Mouse (Mus musculus) spleen, postnatal 0 days (tissue): ENCODE data around the gene Ccdc18. TPM values are rescaled to one million over a fixed set of nuclear protein-coding genes. Genes with fewer than 3 reads are reported as not detected.

Source experiments
- polyA plus RNA-seq: library from polyadenylated mRNA; unstranded; fragments of >200 nt; fragmentation: Nextera tagmentation; extraction: Ambion mirVana; gene quantifications from 2 replicates; pipeline ENCODE4 v1.2.1, GENCODE M21; 2015

Ccdc18 gene
- polyA plus RNA-seq: 11.2 and 11.5 TPM in 2 replicates

DNA sequence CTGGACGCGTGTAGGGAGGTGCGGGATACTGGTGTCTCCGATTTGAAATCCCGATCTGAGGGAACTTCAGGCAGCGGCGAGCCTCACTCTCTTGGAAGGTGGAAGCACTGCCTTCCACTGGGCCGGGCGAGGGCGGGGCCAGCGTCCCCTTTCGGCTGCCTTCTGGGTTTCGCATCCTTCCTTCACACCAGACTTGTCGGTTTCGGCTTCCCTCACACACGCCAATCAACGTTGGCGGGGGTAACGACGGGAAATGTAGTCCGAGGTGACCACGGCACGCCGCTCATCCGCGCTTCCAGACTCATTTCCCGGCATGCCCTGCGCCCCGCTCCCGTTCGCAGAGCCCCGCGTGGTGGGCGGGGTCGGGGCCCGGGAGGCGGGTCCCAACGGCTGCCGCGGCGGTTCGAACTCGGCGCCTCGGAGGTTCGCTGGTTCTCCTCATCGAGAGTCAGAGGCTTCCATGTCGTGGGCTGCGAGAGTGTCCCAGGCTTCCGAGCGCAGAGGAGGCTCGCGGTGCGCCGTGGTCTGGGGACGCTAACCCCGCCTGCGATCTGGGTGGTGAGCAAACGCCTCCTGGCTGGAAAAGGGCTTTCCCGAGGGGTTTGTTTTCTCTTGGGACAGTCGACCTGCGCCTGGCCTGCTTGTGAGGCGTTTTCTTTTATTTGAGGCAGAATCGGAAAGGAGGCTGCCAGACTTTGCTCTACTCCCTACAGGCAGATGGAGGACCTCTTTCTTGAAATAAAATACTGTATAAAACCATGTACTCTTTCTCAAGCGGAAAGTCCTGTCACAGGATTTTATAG lies at the start of gene Ccdc18, which contains the start of gene Tmed5:
TSS of gene Ccdc18 (plus strand) at position 435 of the 803 bp plus-strand sequence.
TSS of gene Tmed5 (minus strand) at position 180 of the 803 bp plus-strand sequence.

DNA sequence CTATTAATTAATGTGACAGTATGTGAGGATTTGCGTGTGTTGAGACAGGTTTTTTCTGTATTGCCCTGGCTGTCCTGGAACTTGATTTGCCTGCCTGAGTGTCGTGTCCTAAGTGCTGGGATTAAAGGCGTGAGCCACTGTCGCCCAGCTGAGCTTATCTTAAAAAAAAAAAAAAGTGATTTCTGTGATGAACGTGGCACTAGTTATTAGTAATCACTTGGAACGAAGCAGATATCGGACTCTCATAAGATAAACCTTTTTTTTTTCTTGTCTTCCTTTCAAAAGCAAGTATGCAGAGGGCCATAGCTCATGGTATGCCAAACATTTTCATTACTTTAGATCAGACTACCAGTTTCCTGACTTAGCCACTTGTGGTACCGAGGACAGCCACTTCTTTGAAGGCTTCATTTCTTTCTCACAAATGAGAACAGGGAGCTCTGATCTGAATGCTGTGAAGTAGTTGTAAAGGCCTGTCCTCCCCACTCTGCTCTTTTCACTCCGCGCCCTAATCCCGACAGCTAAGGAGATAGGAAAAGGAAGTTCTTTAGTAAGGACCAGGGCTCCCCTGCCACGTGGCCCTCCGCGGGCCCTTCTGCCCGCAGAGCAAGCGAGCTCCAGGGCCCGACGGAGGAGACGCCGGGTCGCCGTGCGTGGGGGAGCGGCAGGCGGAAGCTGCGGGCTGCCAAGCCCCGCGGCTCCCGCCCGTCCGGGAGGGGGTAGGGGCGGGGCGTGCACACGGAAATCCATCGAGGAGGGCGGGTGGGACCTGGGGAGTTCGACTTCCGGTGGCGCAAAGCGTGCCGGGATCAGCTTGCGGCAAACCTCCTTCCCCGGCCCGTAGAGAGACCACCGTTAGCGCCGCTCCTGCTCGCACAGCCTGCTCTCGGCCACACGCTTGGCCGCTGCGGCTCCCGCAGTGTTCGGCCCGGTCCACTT lies 135.7 kb downstream of the Ccdc18 start, which contains the start of gene Dr1:
TSS of gene Dr1 (plus strand) at position 771 of the 936 bp plus-strand sequence.

Other genes starting within 250 kb of the Ccdc18 start
- 40.6 and 41.4 TPM in 2 replicates for gene Rpl5, start 232.4 kb upstream of the Ccdc18 start, polyA plus RNA-seq
- 22.7 and 24.7 TPM in 2 replicates for gene Fam69a, start 145.8 kb upstream of the Ccdc18 start, polyA plus RNA-seq
- gene Mtf2, start 67.2 kb upstream of the Ccdc18 start, polyA plus RNA-seq: 49.9 and 58.7 TPM in 2 replicates
- gene Tmed5, start 255 bp upstream of the Ccdc18 start, polyA plus RNA-seq: 28.5 and 32.9 TPM in 2 replicates
- gene Dr1, start 136.0 kb downstream of the Ccdc18 start, polyA plus RNA-seq: 34.2 and 35.5 TPM in 2 replicates
- gene Pigg, start 179.7 kb downstream of the Ccdc18 start, polyA plus RNA-seq: 2.9 and 3.2 TPM in 2 replicates
- gene Gm42517, start 235.0 kb downstream of the Ccdc18 start, polyA plus RNA-seq: 0.29 and 0.34 TPM in 2 replicates